Mouse (Mus musculus) heart, adult 10 weeks (tissue): ENCODE results near the gene Olfr958. TPM values are rescaled to one million over a fixed set of nuclear protein-coding genes. Genes with fewer than 3 reads are reported as not detected.

Experiments
- polyA plus RNA-seq: library from polyadenylated mRNA; stranded (reverse); fragments of 350-450 nt; fragmentation: Illumina TruSeq; extraction: RNeasy Lipid Tissue Mini Kit (QIAGEN cat#74804); gene quantifications from one replicate; pipeline ENCODE4 v1.2.3, GENCODE M21; 2014; ENCODE audit warnings: low read depth, low replicate concordance

Olfr958 gene
- not detected for polyA plus RNA-seq

GRCm38 (mm10) chr9:39553946-39554345 is at the start of gene Olfr958:
TSS of gene Olfr958 (minus strand) at chr9:39554054.

GRCm38 (mm10) chr9:39575469-39575868 is 21.6 kb upstream of the Olfr958 start, which contains the start of gene Olfr959:
TSS of gene Olfr959 (minus strand) at chr9:39575569.

DNA sequence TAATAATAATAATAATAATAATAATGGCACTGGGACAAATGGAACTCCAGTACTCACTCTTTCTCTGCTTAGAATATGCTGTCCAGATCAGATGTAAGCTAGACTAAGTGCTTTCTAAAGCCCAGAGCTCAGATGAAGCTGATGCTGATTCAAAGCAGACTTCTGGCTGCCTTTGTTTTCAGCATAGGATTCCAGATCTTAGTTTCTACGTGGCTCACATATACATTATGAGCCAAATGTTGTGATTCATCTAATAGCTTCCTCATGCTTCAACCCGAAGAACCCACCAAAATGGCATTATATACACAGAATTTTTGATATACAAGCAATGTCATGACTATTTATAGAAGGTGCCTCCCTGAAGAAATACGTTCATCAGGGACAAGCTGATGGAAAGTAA is 38.3 kb downstream of the Olfr958 start, which contains the start of gene Olfr957:
Olfr957 (minus strand) TSS at position 279 of the 400 bp plus-strand sequence.

Other genes with a start within 250 kb of the Olfr958 start
- gene Olfr948, start 228.0 kb downstream of the Olfr958 start, polyA plus RNA-seq, result not detected
- gene Olfr951, start 166.6 kb downstream of the Olfr958 start, polyA plus RNA-seq, result not detected
- not detected for gene Olfr952, start 126.9 kb downstream of the Olfr958 start, polyA plus RNA-seq
- gene Olfr954, start 97.4 kb downstream of the Olfr958 start, polyA plus RNA-seq, result not detected
- gene Olfr955, start 82.1 kb downstream of the Olfr958 start, polyA plus RNA-seq, result not detected
- gene Olfr44, start 60.1 kb downstream of the Olfr958 start, polyA plus RNA-seq, result not detected
- not detected for gene Olfr957, start 38.2 kb downstream of the Olfr958 start, polyA plus RNA-seq
- not detected for gene Olfr959, start 21.5 kb upstream of the Olfr958 start, polyA plus RNA-seq
- 0.26 TPM for gene AW551984, start 50.3 kb upstream of the Olfr958 start, polyA plus RNA-seq
- not detected for gene Olfr148, start 56.6 kb upstream of the Olfr958 start, polyA plus RNA-seq
- gene Olfr960, start 67.3 kb upstream of the Olfr958 start, polyA plus RNA-seq, result not detected
- gene Olfr961, start 91.0 kb upstream of the Olfr958 start, polyA plus RNA-seq, result not detected
- not detected for gene Olfr963, start 113.2 kb upstream of the Olfr958 start, polyA plus RNA-seq
- not detected for gene Olfr149, start 153.1 kb upstream of the Olfr958 start, polyA plus RNA-seq
- not detected for gene Olfr965, start 157.3 kb upstream of the Olfr958 start, polyA plus RNA-seq
- not detected for gene Olfr150, start 176.9 kb upstream of the Olfr958 start, polyA plus RNA-seq
- not detected for gene Olfr967, start 192.2 kb upstream of the Olfr958 start, polyA plus RNA-seq
- not detected for gene Olfr968, start 229.2 kb upstream of the Olfr958 start, polyA plus RNA-seq
- not detected for gene Olfr969, start 236.9 kb upstream of the Olfr958 start, polyA plus RNA-seq